Mouse (Mus musculus): ENCODE data around the gene Ndufaf8. TPM values are rescaled to one million over a fixed set of nuclear protein-coding genes. Genes with fewer than 3 reads are reported as not detected.

The Ndufaf8 gene
- 49.1 and 61.5 TPM in 2 replicates for polyA plus RNA-seq (2014; fragmentation: Nextera tagmentation; extraction: Ambion mirVana)

DNA sequence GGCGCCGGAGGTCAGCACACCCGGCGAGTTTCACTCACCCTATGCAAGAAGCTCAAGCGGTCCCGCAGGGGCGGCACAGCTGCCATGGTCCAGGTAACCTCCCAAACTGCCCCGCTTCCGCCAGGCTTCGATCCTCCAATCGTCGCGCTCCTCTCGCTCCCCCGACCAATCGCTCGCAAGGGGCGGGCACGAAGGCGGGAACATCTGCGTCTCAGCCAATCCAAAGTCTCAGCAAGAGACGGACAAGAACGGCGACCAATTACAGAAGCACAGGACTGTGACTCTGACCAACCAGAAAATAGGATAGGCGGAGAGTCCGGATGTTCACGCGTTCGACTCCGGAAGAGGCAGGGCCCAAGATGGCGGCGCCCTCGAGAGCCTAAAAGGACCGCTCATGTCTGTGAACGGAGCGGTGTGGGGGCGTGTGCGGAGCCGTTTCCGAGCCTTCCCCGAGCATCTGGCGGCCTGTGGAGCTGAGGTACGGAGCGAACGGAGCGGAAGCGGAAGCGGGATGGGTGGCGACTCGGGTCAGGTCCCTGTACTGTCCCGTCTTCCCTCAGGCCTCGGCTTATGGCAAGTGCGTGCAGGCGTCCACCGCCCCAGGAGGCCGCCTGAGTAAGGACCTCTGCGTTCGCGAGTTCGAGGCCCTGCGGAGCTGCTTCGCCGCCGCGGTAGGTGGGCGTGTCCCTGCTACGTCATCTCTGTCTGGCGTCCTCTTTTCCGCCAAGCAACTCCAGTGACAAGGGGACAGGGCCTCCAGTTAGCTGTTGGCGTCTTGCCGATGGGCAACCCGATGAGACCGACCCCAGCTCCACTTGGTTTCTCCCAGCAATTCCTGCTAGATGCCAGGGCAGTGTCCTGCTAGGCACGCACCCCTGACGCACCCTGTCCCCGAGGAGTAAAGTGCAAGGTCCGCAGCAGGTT, at the start of gene Ndufaf8, which contains the start of gene Tepsin:
Ndufaf8 (plus strand) TSS at position 341 of the 924 bp plus-strand sequence.
Tepsin (minus strand) TSS at position 144 of the 924 bp plus-strand sequence.
- ATAC-seq (ENCODE audit: low read depth), result peak; percentile 97
- H3K9ac ChIP-seq (replicated peaks; ENCODE audit: low read depth, low read length), result peak within 1 kb of the TSS; percentile 80
- peak within 1 kb of the TSS; percentile 92 for H3K27ac ChIP-seq (ENCODE audit: low read depth, low read length)
- peaks cover 13% of the 10 kb centered on the region for H3K4me1 ChIP-seq (ENCODE audit: control insufficient read depth, insufficient read depth, low read length)
- H3K9me3 ChIP-seq (ENCODE audit: control insufficient read depth, low read length), result no peaks in the 10 kb centered on the region
- H3K36me3 ChIP-seq (ENCODE audit: control insufficient read depth, insufficient read depth, low read length), result peaks cover 8% of the 10 kb centered on the region; the same call in 1 of the 2 replicates
- H3K27me3 ChIP-seq (ENCODE audit: control insufficient read depth, insufficient read depth, low read length), result no peaks in the 10 kb centered on the region
- peak within 1 kb of the TSS; percentile 75 for H3K4me3 ChIP-seq (ENCODE audit: low read depth, low read length)
- under 1% methylated on average over 77 of the region's 77 CpGs for WGBS
- peak within 1 kb of the TSS; percentile 79 for H3K4me2 ChIP-seq (ENCODE audit: low read depth, low read length)

DNA sequence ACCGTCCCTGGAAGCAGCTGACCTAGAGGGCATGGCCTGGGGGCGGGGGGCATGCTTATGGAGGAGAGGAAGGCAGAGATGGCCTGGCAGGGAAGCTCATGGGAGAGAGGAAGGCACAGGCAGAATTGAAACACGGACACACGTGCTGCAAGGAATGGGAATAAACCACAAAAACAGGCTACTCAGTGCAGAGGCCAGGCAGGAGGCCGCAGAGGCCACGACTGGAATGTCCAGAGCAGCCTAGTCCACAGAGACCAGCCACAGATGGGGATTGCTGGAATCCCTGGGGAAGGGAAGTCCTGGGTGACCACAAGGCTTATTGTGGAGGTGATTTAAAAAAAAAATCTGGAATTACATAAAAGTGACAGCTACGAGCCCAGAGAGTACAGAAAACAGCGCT, 49.7 kb upstream of the Ndufaf8 start:
- H3K27me3 ChIP-seq (ENCODE audit: control insufficient read depth, insufficient read depth, low read length), result no peaks in the 10 kb centered on the region
- no peak overlapping the region; the same call in 1 of the 2 replicates for H3K4me2 ChIP-seq (ENCODE audit: low read depth, low read length)
- no peak overlapping the region for H3K9ac ChIP-seq (replicated peaks; ENCODE audit: low read depth, low read length)
- WGBS, result 83% methylated on average over 8 of the region's 8 CpGs
- ATAC-seq (ENCODE audit: low read depth), result no peak
- no peaks in the 10 kb centered on the region for H3K36me3 ChIP-seq (ENCODE audit: control insufficient read depth, insufficient read depth, low read length)
- H3K27ac ChIP-seq (ENCODE audit: low read depth, low read length), result no peak overlapping the region
- H3K4me1 ChIP-seq (ENCODE audit: control insufficient read depth, insufficient read depth, low read length), result peaks cover 37% of the 10 kb centered on the region
- H3K4me3 ChIP-seq (ENCODE audit: low read depth, low read length), result no peak overlapping the region
- H3K9me3 ChIP-seq (ENCODE audit: control insufficient read depth, low read length), result no peaks in the 10 kb centered on the region

DNA sequence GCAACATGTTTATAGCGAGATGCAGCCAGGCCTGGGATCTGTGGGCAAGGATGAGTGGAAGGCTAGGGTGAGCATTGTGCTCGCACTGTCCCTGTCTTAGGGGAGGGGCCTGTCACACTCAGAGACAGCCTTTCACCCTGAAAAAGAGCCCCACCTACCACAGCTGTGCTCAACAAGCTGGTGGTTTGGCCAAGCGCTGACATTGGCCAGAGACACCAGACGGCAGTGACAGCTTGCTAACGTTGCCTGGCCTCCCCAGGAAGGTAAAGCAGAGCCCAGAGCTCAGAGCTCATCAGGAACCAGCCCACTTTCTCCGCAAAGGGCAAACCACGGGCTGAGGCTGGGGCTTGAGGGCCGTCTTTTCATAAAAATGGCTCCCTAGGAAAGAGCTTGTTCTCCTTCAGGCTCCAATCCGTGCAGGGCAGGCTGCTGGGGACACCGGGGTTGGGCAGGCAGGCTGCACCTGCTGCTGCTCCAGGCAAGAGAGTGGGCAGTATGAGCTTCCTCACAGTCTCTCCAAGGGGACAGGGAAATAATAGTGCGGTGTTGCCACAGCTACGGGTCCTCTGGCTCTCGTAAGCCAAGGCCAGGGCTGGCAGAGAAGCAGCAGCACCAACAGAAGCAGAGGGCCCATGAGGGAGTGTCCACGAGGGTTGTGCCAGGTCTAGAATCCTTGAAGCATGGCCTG, 47.5 kb upstream of the Ndufaf8 start:
- peak overlapping the region; percentile 55; the same call in 1 of the 2 replicates for H3K27ac ChIP-seq (ENCODE audit: low read depth, low read length)
- H3K4me2 ChIP-seq (ENCODE audit: low read depth, low read length), result no peak overlapping the region
- no peak overlapping the region for H3K4me3 ChIP-seq (ENCODE audit: low read depth, low read length)
- 38% methylated on average over 14 of the region's 14 CpGs for WGBS
- H3K4me1 ChIP-seq (ENCODE audit: control insufficient read depth, insufficient read depth, low read length), result peaks cover 20% of the 10 kb centered on the region
- no peaks in the 10 kb centered on the region for H3K36me3 ChIP-seq (ENCODE audit: control insufficient read depth, insufficient read depth, low read length)
- H3K9ac ChIP-seq (replicated peaks; ENCODE audit: low read depth, low read length), result 0 out of 2 replicates have a peak overlapping the region, but pooled peaks have one; percentile 25
- ATAC-seq (ENCODE audit: low read depth), result no peak
- no peaks in the 10 kb centered on the region for H3K9me3 ChIP-seq (ENCODE audit: control insufficient read depth, low read length)
- H3K27me3 ChIP-seq (ENCODE audit: control insufficient read depth, insufficient read depth, low read length), result no peaks in the 10 kb centered on the region

DNA sequence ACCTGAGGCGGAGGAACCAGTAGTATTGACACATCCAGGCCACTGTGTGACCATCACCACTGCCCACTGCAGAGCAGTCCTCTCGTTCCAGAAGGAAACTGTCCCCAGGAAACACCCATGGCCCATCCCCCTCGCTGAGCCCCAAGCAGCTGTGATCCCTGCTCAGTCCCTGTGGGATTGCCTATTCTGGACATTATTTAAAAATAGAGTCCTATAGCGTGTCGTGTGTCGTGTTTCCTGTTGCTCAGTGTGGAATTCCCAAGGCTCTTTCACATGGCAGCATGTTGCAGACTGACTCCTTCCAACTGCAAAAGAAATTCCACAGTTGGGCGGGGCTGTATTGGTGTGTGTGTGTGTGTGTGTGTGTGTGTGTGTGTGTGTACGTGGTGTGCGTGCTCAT, 46.5 kb upstream of the Ndufaf8 start:
- Histone ChIP-seq H3K9ac (replicated peaks; ENCODE audit: low read depth, low read length) (no peak overlapping the region), H3K4me1 (ENCODE audit: control insufficient read depth, insufficient read depth, low read length) (peaks cover 17% of the 10 kb centered on the region; the same call in 1 of the 2 replicates), H3K36me3 (ENCODE audit: control insufficient read depth, insufficient read depth, low read length) (no peaks in the 10 kb centered on the region), H3K27me3 (ENCODE audit: control insufficient read depth, insufficient read depth, low read length) (no peaks in the 10 kb centered on the region), H3K9me3 (ENCODE audit: control insufficient read depth, low read length) (no peaks in the 10 kb centered on the region), H3K4me3 (ENCODE audit: low read depth, low read length) (no peak overlapping the region), H3K27ac (ENCODE audit: low read depth, low read length) (no peak overlapping the region), H3K4me2 (ENCODE audit: low read depth, low read length) (no peak overlapping the region)
- 71% methylated on average over 9 of the region's 9 CpGs for WGBS
- no peak for ATAC-seq (ENCODE audit: low read depth)

DNA sequence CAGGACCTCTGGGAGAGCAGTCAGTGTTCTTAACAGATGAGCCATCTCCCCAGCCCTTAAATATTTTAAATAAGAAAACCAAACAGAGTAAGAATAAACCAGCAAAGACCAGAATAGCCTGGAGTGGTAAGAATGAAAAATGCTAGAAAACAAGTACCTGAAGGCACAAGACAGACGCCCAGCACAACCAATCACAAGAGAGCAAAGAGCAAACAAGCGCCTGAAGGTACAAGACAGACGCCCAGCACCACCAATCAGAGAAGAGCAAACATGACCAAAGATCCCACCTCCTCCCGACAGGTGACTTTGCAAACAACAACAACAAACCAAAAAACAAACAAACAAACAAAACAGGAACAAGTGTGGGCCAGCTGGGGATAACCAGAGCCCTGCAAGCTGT, 44.9 kb upstream of the Ndufaf8 start:
- Histone ChIP-seq H3K9ac (replicated peaks; ENCODE audit: low read depth, low read length) (no peak overlapping the region), H3K4me3 (ENCODE audit: low read depth, low read length) (no peak overlapping the region), H3K36me3 (ENCODE audit: control insufficient read depth, insufficient read depth, low read length) (no peaks in the 10 kb centered on the region), H3K4me1 (ENCODE audit: control insufficient read depth, insufficient read depth, low read length) (peaks cover 4% of the 10 kb centered on the region; the same call in 1 of the 2 replicates), H3K9me3 (ENCODE audit: control insufficient read depth, low read length) (no peaks in the 10 kb centered on the region), H3K27me3 (ENCODE audit: control insufficient read depth, insufficient read depth, low read length) (no peaks in the 10 kb centered on the region), H3K27ac (ENCODE audit: low read depth, low read length) (no peak overlapping the region), H3K4me2 (ENCODE audit: low read depth, low read length) (no peak overlapping the region)
- WGBS, result 85% methylated on average over 4 of the region's 4 CpGs
- ATAC-seq (ENCODE audit: low read depth), result no peak

DNA sequence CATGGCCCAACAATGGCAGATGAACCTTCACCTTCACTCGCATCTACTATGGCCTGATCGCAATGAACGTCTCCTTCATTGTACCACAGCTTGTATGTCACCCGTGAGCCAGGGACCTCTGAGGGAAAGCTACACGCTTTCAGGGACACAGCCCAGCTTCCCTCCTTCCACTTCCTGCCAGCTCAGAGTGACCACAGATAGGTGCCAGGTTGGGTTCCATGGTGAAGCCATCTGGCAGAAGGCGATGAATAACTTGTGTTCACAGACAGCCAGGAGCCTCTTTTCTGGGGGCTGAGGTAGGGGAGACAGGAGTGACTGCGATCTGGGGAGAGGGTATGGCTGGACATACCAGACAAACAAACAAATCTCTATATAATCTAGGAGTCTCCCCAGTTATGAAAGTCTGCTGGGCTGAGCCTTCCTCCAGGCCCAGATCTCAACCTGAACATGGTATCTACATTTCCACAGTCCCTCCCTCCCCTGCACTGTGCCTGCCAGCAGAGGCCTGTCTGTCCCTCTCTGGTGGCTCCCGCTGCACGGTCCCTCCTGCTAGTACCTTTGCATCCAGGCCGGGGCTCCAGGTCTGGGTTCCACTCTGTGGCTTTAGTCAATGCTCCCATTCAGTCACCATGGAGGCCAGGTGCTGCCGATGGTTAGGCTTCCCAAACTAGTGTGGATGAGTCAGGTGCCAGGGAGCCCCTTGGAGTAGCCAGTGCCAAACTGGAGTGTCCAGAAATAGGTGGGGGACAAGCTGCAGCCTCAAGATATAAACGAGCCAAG, 42.6 kb upstream of the Ndufaf8 start:
- no peak for ATAC-seq (ENCODE audit: low read depth)
- Histone ChIP-seq H3K9me3 (ENCODE audit: control insufficient read depth, low read length) (no peaks in the 10 kb centered on the region), H3K27me3 (ENCODE audit: control insufficient read depth, insufficient read depth, low read length) (no peaks in the 10 kb centered on the region), H3K4me2 (ENCODE audit: low read depth, low read length) (no peak overlapping the region), H3K9ac (replicated peaks; ENCODE audit: low read depth, low read length) (no peak overlapping the region), H3K4me3 (ENCODE audit: low read depth, low read length) (no peak overlapping the region), H3K27ac (ENCODE audit: low read depth, low read length) (no peak overlapping the region), H3K36me3 (ENCODE audit: control insufficient read depth, insufficient read depth, low read length) (no peaks in the 10 kb centered on the region), H3K4me1 (ENCODE audit: control insufficient read depth, insufficient read depth, low read length) (0 out of 2 replicates have a peak, but pooled peaks cover 4% of the 10 kb centered on the region)
- 87% methylated on average over 12 of the region's 12 CpGs for WGBS

DNA sequence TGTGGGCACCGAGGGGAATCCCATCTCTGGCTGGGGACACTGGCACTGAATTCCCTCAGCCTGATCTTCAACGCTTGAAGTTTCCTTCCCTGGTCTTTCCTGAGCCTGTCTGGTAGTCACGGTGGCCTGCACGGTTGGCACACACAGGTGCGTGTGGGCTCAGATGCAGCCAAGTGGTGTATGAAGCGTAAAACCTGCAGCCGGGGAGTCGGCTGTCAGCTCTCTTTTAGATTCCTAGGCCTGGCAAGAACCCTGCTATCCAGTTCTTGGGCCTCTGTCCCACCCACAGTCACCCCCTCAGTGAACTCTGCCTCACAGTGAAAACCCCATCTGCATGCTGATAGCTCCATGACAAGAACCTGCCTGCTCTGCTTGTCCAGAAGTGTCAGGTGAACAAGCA, 38.1 kb upstream of the Ndufaf8 start:
- Histone ChIP-seq H3K4me1 (ENCODE audit: control insufficient read depth, insufficient read depth, low read length) (no peaks in the 10 kb centered on the region), H3K36me3 (ENCODE audit: control insufficient read depth, insufficient read depth, low read length) (peaks cover 16% of the 10 kb centered on the region), H3K9ac (replicated peaks; ENCODE audit: low read depth, low read length) (no peak overlapping the region), H3K27me3 (ENCODE audit: control insufficient read depth, insufficient read depth, low read length) (no peaks in the 10 kb centered on the region), H3K4me2 (ENCODE audit: low read depth, low read length) (no peak overlapping the region), H3K9me3 (ENCODE audit: control insufficient read depth, low read length) (no peaks in the 10 kb centered on the region), H3K27ac (ENCODE audit: low read depth, low read length) (no peak overlapping the region), H3K4me3 (ENCODE audit: low read depth, low read length) (no peak overlapping the region)
- 83% methylated on average over 8 of the region's 8 CpGs for WGBS
- no peak for ATAC-seq (ENCODE audit: low read depth)

DNA sequence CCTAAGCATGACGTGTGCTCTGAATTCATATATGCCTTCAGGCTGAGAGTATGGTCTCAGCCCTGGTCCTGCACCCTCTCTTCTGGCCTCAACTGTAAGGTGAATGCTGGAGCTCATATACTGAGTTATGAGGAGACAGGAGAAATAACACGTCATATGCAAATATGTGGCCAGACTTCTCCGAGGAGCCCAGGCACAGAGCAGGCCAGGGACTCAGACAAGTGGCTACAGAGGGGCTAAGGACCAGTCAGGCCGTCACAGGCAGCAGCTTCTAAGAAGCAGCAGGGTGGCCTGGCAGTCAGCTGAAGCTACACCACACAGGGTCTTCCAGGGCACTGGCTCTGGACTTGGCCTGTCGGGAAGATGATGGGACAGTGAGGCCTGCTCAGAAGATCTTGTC, 35.4 kb upstream of the Ndufaf8 start:
- H3K27me3 ChIP-seq (ENCODE audit: control insufficient read depth, insufficient read depth, low read length), result no peaks in the 10 kb centered on the region
- ATAC-seq (ENCODE audit: low read depth), result no peak
- 88% methylated on average over 5 of the region's 5 CpGs for WGBS
- H3K9ac ChIP-seq (replicated peaks; ENCODE audit: low read depth, low read length), result no peak overlapping the region
- H3K4me1 ChIP-seq (ENCODE audit: control insufficient read depth, insufficient read depth, low read length), result no peaks in the 10 kb centered on the region
- peaks cover 24% of the 10 kb centered on the region for H3K36me3 ChIP-seq (ENCODE audit: control insufficient read depth, insufficient read depth, low read length)
- H3K4me3 ChIP-seq (ENCODE audit: low read depth, low read length), result no peak overlapping the region
- H3K9me3 ChIP-seq (ENCODE audit: control insufficient read depth, low read length), result no peaks in the 10 kb centered on the region
- no peak overlapping the region for H3K4me2 ChIP-seq (ENCODE audit: low read depth, low read length)
- H3K27ac ChIP-seq (ENCODE audit: low read depth, low read length), result no peak overlapping the region
